Mouse (Mus musculus) limb, embryonic 14.5 days (tissue): ENCODE measurements at regions not wholly inside any gene's neighbourhood (a gene's known extent, or its start where the extent isn't known, plus 50 kb on each side); places are given as distances from the start of the nearest gene placed in this dataset.

ENCODE experiments used
- ATAC-seq: fragments of 200-750 bp; cut with Nextera tagmentation; 2 replicates; pipeline ENCODE4 v1.8.0; 2017; ENCODE audit warnings: low read depth, moderate number of reproducible peaks, moderate TSS enrichment; ENCODE audit not compliant: low FRiP score
- DNase-seq: peaks from one replicate; pipeline ENCODE4 v3.0.0-alpha.2; 2015; ENCODE audit warnings: low spot score
- H3K27ac ChIP-seq: fragments of 300-500 bp; sonication (generic); replicated peaks from 2 replicates; pipeline ENCODE4 v1.5.1; 2014; ENCODE audit warnings: low read depth, mild to moderate bottlenecking, low read length, moderate library complexity, mixed read lengths
- H3K27me3 ChIP-seq: fragments of 300-500 bp; sonication (generic); 2 replicates; pipeline ENCODE4 v1.6.1; 2014; ENCODE audit warnings: low read length, mixed read lengths; ENCODE audit not compliant: control insufficient read depth, insufficient read depth
- H3K36me3 ChIP-seq: fragments of 300-500 bp; sonication (generic); 2 replicates; pipeline ENCODE4 v1.6.1; 2014; ENCODE audit warnings: mild to moderate bottlenecking, low read length, moderate library complexity, mixed read lengths; ENCODE audit not compliant: control insufficient read depth, insufficient read depth
- H3K4me1 ChIP-seq: fragments of 300-500 bp; sonication (generic); 2 replicates; pipeline ENCODE4 v1.6.1; 2014; ENCODE audit warnings: antibody characterized with exemption, low read length, mixed read lengths; ENCODE audit not compliant: control insufficient read depth, insufficient read depth
- H3K4me2 ChIP-seq: fragments of 300-500 bp; sonication (generic); replicated peaks from 2 replicates; pipeline ENCODE4 v1.6.1; 2014; ENCODE audit warnings: low read depth, mild to moderate bottlenecking, low read length, moderate library complexity; ENCODE audit not compliant: severe bottlenecking
- H3K4me3 ChIP-seq: fragments of 300-500 bp; sonication (generic); replicated peaks from 2 replicates; pipeline ENCODE4 v1.5.1; 2014; ENCODE audit warnings: low read length
- H3K9ac ChIP-seq: fragments of 300-500 bp; sonication (generic); 2 replicates; pipeline ENCODE4 v1.6.1; 2014; ENCODE audit warnings: mild to moderate bottlenecking, low read depth, low read length, moderate library complexity; ENCODE audit not compliant: severe bottlenecking
- H3K9me3 ChIP-seq: fragments of 300-500 bp; sonication (generic); 2 replicates; pipeline ENCODE4 v1.6.1; 2016; ENCODE audit warnings: low read length; ENCODE audit not compliant: control insufficient read depth
- POLR2A ChIP-seq: fragments of 200-500 bp; IDR thresholded peaks from 2 replicates; pipeline ENCODE4 v1.8.0; 2012; ENCODE audit warnings: inconsistent platforms, mild to moderate bottlenecking, moderate library complexity, borderline replicate concordance; ENCODE audit not compliant: insufficient read depth, insufficient read length; ENCODE audit errors: extremely low read depth
- WGBS: fragments of 180-500 bp; shearing (Covaris S2); extraction: QIAGEN DNeasy Blood & Tissue Kit; methylation state at CpG from one replicate; pipeline ENCODE4 v1.1.7; 2014; 5-methylcytosine and 5-hydroxymethylcytosine counted together

DNA sequence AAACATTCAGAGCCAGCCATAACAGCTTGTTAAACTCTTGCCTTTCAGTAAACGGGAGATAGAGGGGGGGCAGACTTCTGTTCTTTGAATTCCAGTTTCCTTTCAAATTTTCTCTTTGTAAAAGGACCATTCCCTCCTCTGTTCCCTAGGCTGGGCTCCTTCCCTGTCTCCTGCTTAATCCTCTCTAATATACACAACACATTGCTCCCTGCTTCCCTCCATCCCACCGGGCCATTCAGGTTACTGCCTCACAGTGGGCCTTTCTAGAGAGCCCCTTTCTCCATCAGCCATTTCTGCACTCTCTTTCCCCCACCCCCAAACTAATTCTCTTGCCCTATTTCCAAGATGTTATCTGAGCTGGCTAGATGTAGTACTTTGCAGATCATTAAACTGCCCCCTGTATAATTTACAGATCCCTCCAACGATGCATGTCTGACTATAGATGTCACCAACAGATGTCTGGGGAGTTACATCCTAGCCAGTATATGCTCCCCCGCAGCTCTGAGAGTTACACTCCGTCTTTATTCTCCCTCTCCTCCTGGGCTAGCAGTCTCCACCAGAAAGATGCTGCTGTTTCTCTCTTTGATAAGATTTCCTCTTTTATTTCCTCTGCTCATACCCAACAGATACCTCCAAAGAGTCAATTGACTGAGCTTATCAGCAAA lies 324.1 kb downstream of the Mllt3 start:
- H3K9me3 ChIP-seq, result no peaks in the 10 kb centered on the region
- ATAC-seq (no peak), DNase-seq (no peak)
- 11% methylated on average over 5 of the region's 5 CpGs for WGBS
- no peak for TF ChIP-seq POLR2A
- H3K36me3 ChIP-seq, result no peaks in the 10 kb centered on the region
- no peak overlapping the region for H3K4me2 ChIP-seq
- H3K4me1 ChIP-seq, result peaks cover 7% of the 10 kb centered on the region; the same call in 1 of the 2 replicates
- H3K27me3 ChIP-seq, result 0 out of 2 replicates have a peak, but pooled peaks cover 4% of the 10 kb centered on the region
- H3K27ac ChIP-seq, result no peak overlapping the region
- H3K4me3 ChIP-seq, result no peak overlapping the region
- no peak overlapping the region for H3K9ac ChIP-seq

DNA sequence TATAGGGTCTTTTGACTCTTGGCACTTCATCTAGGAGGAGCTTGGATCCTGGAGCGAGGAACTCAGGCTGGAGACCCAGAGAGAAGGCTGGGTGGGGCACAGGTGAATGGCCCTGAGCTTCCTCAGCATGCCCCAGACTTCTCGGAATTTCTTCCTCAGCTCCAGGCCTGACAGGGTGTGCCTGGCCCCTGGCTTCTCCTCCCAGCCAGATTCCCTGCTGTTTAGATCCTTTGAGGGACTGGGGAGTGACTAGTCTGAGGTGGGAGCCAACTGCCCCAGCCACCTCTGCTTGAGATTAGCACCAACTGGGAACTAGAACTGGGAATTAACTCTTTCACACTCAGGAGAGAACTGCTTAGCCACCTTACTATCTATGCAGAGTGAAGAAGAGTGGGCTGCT lies 325.8 kb downstream of the Mllt3 start:
- Histone ChIP-seq H3K4me2 (no peak overlapping the region), H3K36me3 (no peaks in the 10 kb centered on the region), H3K4me3 (no peak overlapping the region), H3K4me1 (peaks cover 7% of the 10 kb centered on the region; the same call in 1 of the 2 replicates), H3K27ac (no peak overlapping the region), H3K9ac (no peak overlapping the region), H3K9me3 (no peaks in the 10 kb centered on the region), H3K27me3 (no peaks in the 10 kb centered on the region)
- no peak for TF ChIP-seq POLR2A
- ATAC-seq (no peak), DNase-seq (no peak)
- WGBS, result 50% methylated on average over 2 of the region's 2 CpGs

- H3K4me1 ChIP-seq, result no peaks in the 10 kb centered on the region
- DNase-seq, result no peak
- no peak overlapping the region for H3K27ac ChIP-seq
- H3K9ac ChIP-seq, result no peak overlapping the region
- H3K4me2 ChIP-seq, result no peak overlapping the region
- no peaks in the 10 kb centered on the region for H3K27me3 ChIP-seq
- no peak for TF ChIP-seq POLR2A
- H3K36me3 ChIP-seq, result no peaks in the 10 kb centered on the region
- H3K9me3 ChIP-seq, result no peaks in the 10 kb centered on the region
- no peak overlapping the region for H3K4me3 ChIP-seq
- ATAC-seq, result no peak
- WGBS, result 47% methylated on average over 4 of the region's 4 CpGs
Measured at GRCm38 (mm10) chr4:87702834-87703233, 330.3 kb downstream of the Mllt3 start.

GRCm38 (mm10) chr4:87702290-87702689 lies 330.9 kb downstream of the Mllt3 start:
- no peaks in the 10 kb centered on the region for H3K36me3 ChIP-seq
- ATAC-seq (no peak), DNase-seq (no peak)
- no peak overlapping the region for H3K4me2 ChIP-seq
- no peak overlapping the region for H3K4me3 ChIP-seq
- H3K4me1 ChIP-seq, result no peaks in the 10 kb centered on the region
- no peaks in the 10 kb centered on the region for H3K9me3 ChIP-seq
- H3K9ac ChIP-seq, result no peak overlapping the region
- H3K27me3 ChIP-seq, result no peaks in the 10 kb centered on the region
- H3K27ac ChIP-seq, result no peak overlapping the region
- TF ChIP-seq POLR2A, result no peak
- WGBS, result 78% methylated on average over 3 of the region's 3 CpGs

GRCm38 (mm10) chr4:87701024-87701423 lies 332.1 kb downstream of the Mllt3 start:
- Histone ChIP-seq H3K9ac (no peak overlapping the region), H3K4me3 (no peak overlapping the region), H3K36me3 (no peaks in the 10 kb centered on the region), H3K4me2 (no peak overlapping the region), H3K4me1 (no peaks in the 10 kb centered on the region), H3K9me3 (no peaks in the 10 kb centered on the region), H3K27ac (no peak overlapping the region), H3K27me3 (no peaks in the 10 kb centered on the region)
- TF ChIP-seq POLR2A, result no peak
- WGBS, result 72% methylated on average over 4 of the region's 4 CpGs
- no peak for DNase-seq
- no peak for ATAC-seq
